Mouse (Mus musculus) thymus, adult 2 months (tissue): Measurements from ENCODE around the gene Onecut1. TPM values are rescaled to one million over a fixed set of nuclear protein-coding genes. Genes with fewer than 3 reads are reported as not detected.

Experiments used
- DNase-seq: peaks from one replicate; pipeline ENCODE4 v3.0.0; 2021
- H3K27ac ChIP-seq: fragments of 200-500 bp; 2 replicates; pipeline ENCODE4 v1.5.1; 2012; ENCODE audit warnings: low read length, control low read depth; ENCODE audit not compliant: control insufficient read depth, insufficient read depth
- H3K27me3 ChIP-seq: fragments of 200-500 bp; 2 replicates; pipeline ENCODE4 v1.6.1; 2012; ENCODE audit warnings: mild to moderate bottlenecking, low read length, moderate library complexity, mixed read lengths; ENCODE audit not compliant: control insufficient read depth, insufficient read depth
- H3K36me3 ChIP-seq: fragments of 200-500 bp; 2 replicates; pipeline ENCODE4 v1.6.1; 2012; ENCODE audit warnings: mild to moderate bottlenecking, low read length, moderate library complexity; ENCODE audit not compliant: control insufficient read depth, insufficient read depth
- H3K4me1 ChIP-seq: fragments of 200-500 bp; replicated peaks from 2 replicates; pipeline ENCODE4 v1.6.1; 2012; ENCODE audit warnings: low read length; ENCODE audit not compliant: control insufficient read depth, insufficient read depth
- H3K4me3 ChIP-seq: fragments of 200-500 bp; 2 replicates; pipeline ENCODE4 v1.5.1; 2012; ENCODE audit warnings: mild to moderate bottlenecking, low read length, control low read depth, moderate library complexity; ENCODE audit not compliant: control insufficient read depth, insufficient read depth
- CTCF ChIP-seq: fragments of 200-500 bp; IDR thresholded peaks from 2 replicates; pipeline ENCODE4 v1.5.1; 2012; ENCODE audit warnings: mild to moderate bottlenecking, control low read depth, low read length, moderate library complexity, borderline replicate concordance; ENCODE audit not compliant: control insufficient read depth, poor library complexity, insufficient read depth; ENCODE audit errors: extremely low read depth
- POLR2A ChIP-seq: fragments of 200-500 bp; IDR thresholded peaks from 2 replicates; pipeline ENCODE4 v1.6.1; 2012; ENCODE audit warnings: mild to moderate bottlenecking, low read length, control low read depth, moderate library complexity; ENCODE audit not compliant: control insufficient read depth, poor library complexity, insufficient read depth; ENCODE audit errors: extremely low read depth
- WGBS: fragments of 180-500 bp; shearing (Covaris S2); methylation state at CpG from one replicate; pipeline ENCODE4 v1.1.7; 2018; 5-methylcytosine and 5-hydroxymethylcytosine counted together
- polyA plus RNA-seq: library from polyadenylated mRNA; depleted of rRNA; stranded (reverse); fragments of >200 nt; gene quantifications from 2 replicates; pipeline ENCODE4 v1.2.3, GENCODE M21; 2012

Gene Onecut1
- polyA plus RNA-seq, 1 experiment = 0.03 TPM

GRCm38 (mm10) chr9:74848411-74849194 lies 13.1 kb upstream of the Onecut1 start:
- 3% methylated on average over 46 of the region's 46 CpGs for WGBS
- Histone ChIP-seq H3K27me3 (peaks cover 13% of the 10 kb centered on the region), H3K27ac (no peak overlapping the region), H3K4me3 (no peak overlapping the region), H3K36me3 (no peaks in the 10 kb centered on the region), H3K4me1 (no peaks in the 10 kb centered on the region)
- no peak for DNase-seq
- no peak for TF ChIP-seq CTCF
- no peak for TF ChIP-seq POLR2A

- DNase-seq = no peak
These were observed 12.3 kb upstream of the Onecut1 start for GRCm38 (mm10) chr9:74849195-74849978.

GRCm38 (mm10) chr9:74849979-74850780 lies 11.5 kb upstream of the Onecut1 start:
- peaks cover 13% of the 10 kb centered on the region for H3K27me3 ChIP-seq
- no peaks in the 10 kb centered on the region for H3K4me1 ChIP-seq
- TF ChIP-seq CTCF = no peak
- no peak for TF ChIP-seq POLR2A
- no peak for DNase-seq
- no peak overlapping the region for H3K27ac ChIP-seq
- H3K4me3 ChIP-seq = no peak overlapping the region
- no peaks in the 10 kb centered on the region for H3K36me3 ChIP-seq
- 15% methylated on average over 12 of the region's 12 CpGs for WGBS

More at GRCm38 (mm10) chr9:74849195-74849978, 12.3 kb upstream of the Onecut1 start:
- 4% methylated on average over 59 of the region's 63 CpGs for WGBS
- Histone ChIP-seq H3K27me3 (peaks cover 13% of the 10 kb centered on the region), H3K4me3 (no peak overlapping the region), H3K4me1 (no peaks in the 10 kb centered on the region), H3K27ac (no peak overlapping the region), H3K36me3 (no peaks in the 10 kb centered on the region)
- no peak for TF ChIP-seq CTCF
- no peak for TF ChIP-seq POLR2A

GRCm38 (mm10) chr9:74850781-74851145 lies 11.0 kb upstream of the Onecut1 start:
- no peaks in the 10 kb centered on the region for H3K4me1 ChIP-seq
- no peak for TF ChIP-seq POLR2A
- no peak for TF ChIP-seq CTCF
- H3K27me3 ChIP-seq = peaks cover 17% of the 10 kb centered on the region
- no peak for DNase-seq
- no peaks in the 10 kb centered on the region for H3K36me3 ChIP-seq
- 14% methylated on average over 5 of the region's 5 CpGs for WGBS
- no peak overlapping the region for H3K27ac ChIP-seq
- no peak overlapping the region for H3K4me3 ChIP-seq

GRCm38 (mm10) chr9:74851601-74852000 lies 10.1 kb upstream of the Onecut1 start:
- H3K27ac ChIP-seq = no peak overlapping the region
- no peaks in the 10 kb centered on the region for H3K4me1 ChIP-seq
- 6% methylated on average over 5 of the region's 5 CpGs for WGBS
- TF ChIP-seq CTCF (no peak), POLR2A (no peak)
- peaks cover 17% of the 10 kb centered on the region for H3K27me3 ChIP-seq
- H3K36me3 ChIP-seq = no peaks in the 10 kb centered on the region
- DNase-seq = no peak
- H3K4me3 ChIP-seq = no peak overlapping the region

GRCm38 (mm10) chr9:74852361-74852760 lies 9.4 kb upstream of the Onecut1 start:
- TF ChIP-seq POLR2A = no peak
- TF ChIP-seq CTCF = no peak
- H3K36me3 ChIP-seq = no peaks in the 10 kb centered on the region
- H3K4me1 ChIP-seq = no peaks in the 10 kb centered on the region
- no peak overlapping the region for H3K4me3 ChIP-seq
- peaks cover 14% of the 10 kb centered on the region for H3K27me3 ChIP-seq
- DNase-seq = no peak
- H3K27ac ChIP-seq = no peak overlapping the region
- WGBS = 8% methylated on average over 4 of the region's 4 CpGs
